Mouse (Mus musculus) myocyte (in vitro differentiated cells): ENCODE results near the gene Vmn1r228. TPM values are rescaled to one million over a fixed set of nuclear protein-coding genes. Genes with fewer than 3 reads are reported as not detected.

ENCODE experiments used
- H3K27me3 ChIP-seq: one replicate; pipeline ENCODE4 v1.6.1; 2011; ENCODE audit not compliant: control insufficient read depth, insufficient read depth, insufficient read length
- H3K36me3 ChIP-seq: one replicate; pipeline ENCODE4 v1.6.1; 2011; ENCODE audit not compliant: control insufficient read depth, insufficient read depth
- H3K4me2 ChIP-seq: one replicate; pipeline ENCODE4 v1.6.1; 2011; ENCODE audit warnings: low read depth, control low read depth
- H3K4me3 ChIP-seq: one replicate; pipeline ENCODE4 v1.5.1; 2011; ENCODE audit warnings: mild to moderate bottlenecking, control low read depth, moderate library complexity
- H3K79me2 ChIP-seq: one replicate; pipeline ENCODE4 v1.6.1; 2011; ENCODE audit not compliant: control insufficient read depth, insufficient read depth
- H3ac ChIP-seq: one replicate; pipeline ENCODE4 v1.6.1; 2011; ENCODE audit not compliant: control insufficient read depth, insufficient read length
- CEBPB ChIP-seq: IDR thresholded peaks from 2 replicates; pipeline ENCODE4 v1.6.1; 2011; ENCODE audit warnings: mild to moderate bottlenecking, moderate library complexity; ENCODE audit not compliant: poor library complexity, insufficient read depth, severe bottlenecking
- E2F4 ChIP-seq: IDR thresholded peaks from one replicate; pipeline ENCODE4 v1.6.1; 2011; ENCODE audit warnings: mild to moderate bottlenecking, control low read depth, moderate library complexity; ENCODE audit not compliant: insufficient read depth
- MAX ChIP-seq: IDR thresholded peaks from one replicate; pipeline ENCODE4 v1.6.1; 2011; ENCODE audit warnings: low read depth, mild to moderate bottlenecking, control low read depth
- MYOD1 ChIP-seq, 3 experiments: IDR thresholded peaks; one replicate each; pipeline ENCODE4 v1.6.1; 2011; ENCODE audit warnings: control low read depth in 2 of 3, low read depth in 2 of 3, mild to moderate bottlenecking in 2 of 3, moderate library complexity in 1 of 3; ENCODE audit not compliant: insufficient read length in 2 of 3, control insufficient read depth in 1 of 3
- MYOG ChIP-seq, 3 experiments: IDR thresholded peaks; one replicate each; pipeline ENCODE4 v1.6.1; 2011; ENCODE audit warnings: control low read depth in 2 of 3, low read depth in 2 of 3, mild to moderate bottlenecking in 2 of 3; ENCODE audit not compliant: insufficient read length in 2 of 3, control insufficient read depth in 1 of 3, insufficient read depth in 1 of 3
- POLR2A ChIP-seq: IDR thresholded peaks from one replicate; pipeline ENCODE4 v1.6.1; 2011; ENCODE audit warnings: low read depth, mild to moderate bottlenecking, control low read depth, moderate library complexity; ENCODE audit not compliant: insufficient read length
- POLR2AphosphoS2 ChIP-seq: IDR thresholded peaks from one replicate; pipeline ENCODE4 v1.6.1; 2011; ENCODE audit warnings: low read depth, control low read depth; ENCODE audit not compliant: insufficient read length
- REST ChIP-seq: IDR thresholded peaks from one replicate; pipeline ENCODE4 v1.6.1; 2011; ENCODE audit warnings: mild to moderate bottlenecking, control low read depth, moderate library complexity; ENCODE audit not compliant: insufficient read depth, insufficient read length
- SRF ChIP-seq: IDR thresholded peaks from one replicate; pipeline ENCODE4 v1.6.1; 2011; ENCODE audit warnings: low read depth; ENCODE audit not compliant: control insufficient read depth, insufficient read length
- TCF12 ChIP-seq: IDR thresholded peaks from one replicate; pipeline ENCODE4 v1.6.1; 2011; ENCODE audit warnings: mild to moderate bottlenecking, control low read depth; ENCODE audit not compliant: poor library complexity, insufficient read depth, severe bottlenecking
- TCF3 ChIP-seq: IDR thresholded peaks from one replicate; pipeline ENCODE4 v1.6.1; 2011; ENCODE audit warnings: low read depth, control low read depth; ENCODE audit not compliant: insufficient read length
- USF1 ChIP-seq: IDR thresholded peaks from one replicate; pipeline ENCODE4 v1.6.1; 2011; ENCODE audit warnings: low read depth, mild to moderate bottlenecking, control low read depth, moderate library complexity
- polyA plus RNA-seq: library from polyadenylated mRNA; unstranded; fragments of >200 nt; fragmentation: generic; extraction: Trizol; gene quantifications from one replicate; pipeline ENCODE4 v1.2.1, GENCODE M21; 2012; ENCODE audit warnings: missing spikeins

Vmn1r228 gene
- not detected for polyA plus RNA-seq

- no peak for TF ChIP-seq MAX
- no peak for TF ChIP-seq MYOD1 (IDR thresholded peaks at IDR 0.05; ENCODE audit: control insufficient read depth in 1 of 3, insufficient read length in 2 of 3, low read depth in 2 of 3)
- no peak for TF ChIP-seq E2F4
- no peak for TF ChIP-seq TCF3
- no peak for TF ChIP-seq TCF12
- no peak for TF ChIP-seq SRF
- H3K27me3 ChIP-seq = no peaks in the 10 kb centered on the region
- no peak within 1 kb of the TSS for H3K4me2 ChIP-seq
- H3K79me2 ChIP-seq = no peaks in the 10 kb centered on the region
- H3K36me3 ChIP-seq = no peaks in the 10 kb centered on the region
- H3K4me3 ChIP-seq = no peak within 1 kb of the TSS
- no peak within 1 kb of the TSS for H3ac ChIP-seq
These were observed at the start of gene Vmn1r228 for GRCm38 (mm10) chr17:20786057-20786456. Gene Vmn1r228 (minus strand): TSS chr17:20786157.

DNA sequence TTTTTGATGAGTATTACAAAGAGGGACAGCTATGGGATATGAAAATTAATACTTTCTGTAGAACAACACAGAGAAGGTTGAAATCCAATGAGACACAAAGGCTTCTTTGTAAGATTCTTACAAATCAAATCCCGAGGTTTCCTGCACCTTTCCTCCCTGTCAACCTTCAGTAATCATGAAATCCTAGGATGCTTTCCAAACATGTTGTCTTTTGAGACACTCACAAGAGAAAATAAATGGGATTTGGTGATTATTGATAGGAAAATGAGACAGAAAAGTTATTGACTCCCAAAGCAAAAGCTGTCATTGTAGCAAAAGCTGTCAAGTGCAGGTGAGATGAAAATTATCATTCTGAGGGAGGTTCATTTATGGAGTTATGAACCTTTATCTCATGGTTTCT, 25.3 kb upstream of the Vmn1r228 start, which contains the start of gene Vmn1r229:
TSS of gene Vmn1r229 (plus strand) at position 301 of the 400 bp plus-strand sequence.
- no peaks in the 10 kb centered on the region for H3K79me2 ChIP-seq

GRCm38 (mm10) chr17:20729543-20729942, 56.4 kb downstream of the Vmn1r228 start, which contains the start of gene Vmn1r227:
Gene Vmn1r227 (plus strand): TSS chr17:20729843.
- Histone ChIP-seq H3K4me3 (no peak within 1 kb of the TSS), H3K79me2 (no peaks in the 10 kb centered on the region), H3K27me3 (no peaks in the 10 kb centered on the region), H3ac (no peak within 1 kb of the TSS), H3K4me2 (no peak within 1 kb of the TSS), H3K36me3 (no peaks in the 10 kb centered on the region)
- TF ChIP-seq TCF3 = no peak

More for the DNA sequence above, 25.3 kb upstream of the Vmn1r228 start, which contains the start of gene Vmn1r229:
- Histone ChIP-seq H3K4me3 (no peak within 1 kb of the TSS), H3K27me3 (no peaks in the 10 kb centered on the region), H3K36me3 (no peaks in the 10 kb centered on the region), H3K4me2 (no peak within 1 kb of the TSS), H3ac (no peak within 1 kb of the TSS)
- no peak for TF ChIP-seq TCF3
- no peak for TF ChIP-seq REST
- no peak for TF ChIP-seq SRF
- TF ChIP-seq MYOG (IDR thresholded peaks at IDR 0.05; ENCODE audit: control insufficient read depth in 1 of 3, insufficient read depth in 1 of 3, insufficient read length in 2 of 3, low read depth in 2 of 3) = no peak
- TF ChIP-seq E2F4 = no peak
- no peak for TF ChIP-seq POLR2AphosphoS2
- TF ChIP-seq TCF12 = no peak
- no peak for TF ChIP-seq POLR2A
- TF ChIP-seq MYOD1 (IDR thresholded peaks at IDR 0.05; ENCODE audit: control insufficient read depth in 1 of 3, insufficient read length in 2 of 3, low read depth in 2 of 3) = no peak
- no peak for TF ChIP-seq CEBPB
- TF ChIP-seq USF1 = no peak
- no peak for TF ChIP-seq MAX

Other genes with a start within 250 kb of the Vmn1r228 start
- gene Vmn2r109, start 221.4 kb downstream of the Vmn1r228 start, polyA plus RNA-seq = not detected
- gene Vmn2r110, start 189.7 kb downstream of the Vmn1r228 start, polyA plus RNA-seq = not detected
- gene Fpr-rs3, start 161.3 kb downstream of the Vmn1r228 start, polyA plus RNA-seq = not detected
- gene Vmn1r226, start 103.3 kb downstream of the Vmn1r228 start, polyA plus RNA-seq = not detected
- gene Vmn1r227, start 56.3 kb downstream of the Vmn1r228 start, polyA plus RNA-seq = not detected
- not detected for gene Vmn1r229, start 25.4 kb upstream of the Vmn1r228 start, polyA plus RNA-seq
- not detected for gene Vmn1r230, start 54.3 kb upstream of the Vmn1r228 start, polyA plus RNA-seq
- gene Vmn1r231, start 118.9 kb upstream of the Vmn1r228 start, polyA plus RNA-seq = not detected
- not detected for gene Vmn1r232, start 133.6 kb upstream of the Vmn1r228 start, polyA plus RNA-seq
- 309 TPM for gene Ppp2r1a, start 159.2 kb upstream of the Vmn1r228 start, polyA plus RNA-seq
- not detected for gene Vmn1r233, start 210.3 kb upstream of the Vmn1r228 start, polyA plus RNA-seq
- gene Zfp160, start 222.7 kb upstream of the Vmn1r228 start, polyA plus RNA-seq = 4.0 TPM